Mouse (Mus musculus) 3T3-L1 (cell line): ENCODE measurements around the gene Sypl2.

ENCODE experiments used
- DNase-seq: peaks from one replicate; pipeline ENCODE4 v3.0.0-alpha.2; 2015; ENCODE audit warnings: low read depth, low spot score

The Sypl2 gene

GRCm38 (mm10) chr3:108178756-108179715 is 47.4 kb downstream of the Sypl2 start:
- DNase-seq = no peak

- DNase-seq = peak; percentile 21
Measured at GRCm38 (mm10) chr3:108174672-108175531, 51.5 kb downstream of the Sypl2 start.

DNA sequence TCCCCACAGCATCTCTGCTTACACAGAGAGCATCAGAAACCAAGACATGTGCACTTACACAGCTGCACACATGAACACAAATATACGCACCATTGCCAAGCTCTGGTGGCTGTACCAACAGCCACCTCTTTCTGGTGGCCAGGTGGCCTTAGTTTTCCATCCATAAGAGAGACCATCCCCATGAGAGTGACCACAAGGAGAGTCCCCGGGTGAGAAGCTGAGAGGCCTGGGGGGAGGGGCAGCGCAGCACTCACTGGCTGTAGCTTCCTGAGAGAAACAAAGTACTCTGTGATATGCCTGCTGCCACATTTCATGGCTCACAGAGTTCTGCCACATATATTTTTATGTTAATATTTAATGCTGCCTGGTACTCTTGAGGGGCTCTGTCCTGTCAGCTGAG is 57.2 kb downstream of the Sypl2 start:
- no peak for DNase-seq

DNA sequence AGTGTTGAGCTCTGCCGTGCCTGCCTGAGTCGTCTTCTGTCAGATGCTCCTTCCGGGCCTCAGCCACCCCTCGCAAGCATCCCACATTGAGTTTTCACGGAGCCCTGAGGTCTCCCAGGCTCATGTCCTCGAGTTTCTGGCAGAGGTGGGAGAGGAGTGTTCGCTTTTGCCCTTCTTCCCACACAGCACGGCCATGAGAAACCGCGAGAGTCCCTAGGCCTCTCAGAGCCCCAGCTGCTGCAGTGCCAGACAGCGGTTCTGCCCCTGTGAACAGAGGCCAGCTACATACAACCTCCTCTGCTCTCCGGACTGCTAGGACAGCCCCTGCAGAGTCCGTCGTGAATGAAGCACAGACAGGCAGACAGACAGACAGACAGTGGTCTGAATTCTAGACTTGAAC is 58.9 kb downstream of the Sypl2 start:
- DNase-seq = no peak

DNA sequence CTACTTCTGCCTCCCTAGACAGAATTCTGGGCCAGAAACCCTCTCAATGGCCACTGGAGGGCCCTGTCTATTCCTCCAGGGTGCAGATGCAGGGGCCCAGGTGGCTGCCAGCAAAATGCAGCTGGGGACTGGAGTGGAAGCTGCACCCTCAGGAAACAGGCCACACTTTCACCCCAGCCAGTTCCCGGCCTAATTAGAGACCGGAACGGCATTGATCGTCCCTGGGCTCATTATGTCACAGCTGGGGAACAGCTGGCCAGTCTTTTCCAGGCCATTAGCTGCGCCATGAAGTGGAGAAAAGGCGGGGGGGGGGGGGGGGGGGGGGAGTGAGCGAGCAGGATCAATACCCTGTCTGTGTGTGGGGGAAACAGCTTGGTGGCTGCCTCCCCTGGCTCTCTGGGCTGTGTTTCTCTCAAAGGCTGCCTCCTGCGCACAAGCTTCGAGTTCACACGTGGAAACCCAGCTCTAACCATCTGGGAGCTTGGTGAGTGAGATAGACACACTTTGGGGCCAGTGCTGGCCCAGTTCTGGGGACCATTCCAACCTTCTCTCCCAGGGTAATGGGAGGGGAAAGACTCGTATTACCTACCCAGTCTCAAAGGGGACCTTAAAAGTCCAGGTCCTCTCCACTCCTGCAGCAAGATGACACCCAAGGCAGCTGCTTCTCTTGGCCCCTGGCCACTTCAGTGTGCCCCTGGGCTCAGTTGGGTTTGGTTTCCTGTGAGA is 59.8 kb downstream of the Sypl2 start:
- peak; percentile 46 for DNase-seq

DNA sequence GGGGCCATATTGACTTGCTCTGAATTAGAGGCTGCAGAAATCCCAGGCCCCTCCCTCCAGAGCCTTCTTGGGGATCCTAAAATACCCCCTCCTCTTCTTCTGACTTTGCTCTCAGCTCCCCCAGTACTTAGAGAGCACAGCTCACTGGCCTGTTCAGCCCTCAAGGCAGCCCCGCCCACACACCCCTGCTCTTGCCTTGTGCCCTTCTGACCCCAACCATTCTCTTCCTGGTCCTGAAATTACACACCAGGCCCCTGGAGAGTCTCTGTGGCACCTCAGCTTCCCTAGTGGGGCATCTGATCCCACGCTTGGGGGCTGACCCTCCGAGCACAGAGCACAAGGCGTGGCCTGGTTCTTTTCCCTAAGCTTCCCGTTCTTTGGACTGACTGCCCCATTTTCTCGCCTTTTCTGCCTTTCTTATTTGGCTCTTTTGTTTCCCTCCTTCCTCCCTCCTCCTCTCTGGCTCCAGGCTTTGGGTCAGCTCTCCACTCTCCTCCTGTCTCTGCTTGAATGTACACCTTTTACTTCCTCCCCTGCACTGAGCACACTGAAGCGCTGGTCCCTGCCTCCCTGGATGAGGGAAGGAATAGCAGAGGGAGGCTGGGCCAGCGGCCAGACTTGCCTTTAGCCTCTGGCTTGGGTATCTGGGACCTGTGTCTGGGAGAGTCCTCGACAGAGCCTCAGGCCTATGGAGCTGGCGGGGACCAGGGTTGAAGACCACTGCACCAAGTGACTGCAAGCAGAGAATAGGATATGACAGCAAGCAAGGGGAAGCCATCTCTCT is 60.7 kb downstream of the Sypl2 start:
- DNase-seq = no peak

DNA sequence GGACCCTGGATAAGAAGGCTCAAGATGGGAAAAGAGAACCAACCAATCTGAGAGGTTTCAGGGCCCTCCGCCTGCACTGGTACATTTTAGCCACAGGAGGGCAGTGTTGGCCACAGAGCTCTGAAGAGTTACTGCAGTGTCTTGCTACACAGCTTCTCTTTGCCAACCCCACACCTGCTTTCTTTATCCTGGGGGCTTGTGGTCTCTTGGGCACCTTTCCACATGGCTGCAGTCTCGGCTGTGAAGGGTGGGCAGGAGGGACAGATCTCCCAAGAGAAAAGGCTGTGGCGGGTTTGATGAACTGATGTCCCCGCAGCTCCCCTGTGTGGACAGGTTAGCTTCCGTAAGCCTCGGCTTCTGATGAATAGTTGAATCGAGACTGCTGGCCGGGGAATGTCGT is 61.6 kb downstream of the Sypl2 start:
- DNase-seq = peak; percentile 90

GRCm38 (mm10) chr3:108164091-108164490 is 62.4 kb downstream of the Sypl2 start:
- no peak for DNase-seq
